Mouse (Mus musculus): Measurements from ENCODE around the gene Izumo1.

DNA sequence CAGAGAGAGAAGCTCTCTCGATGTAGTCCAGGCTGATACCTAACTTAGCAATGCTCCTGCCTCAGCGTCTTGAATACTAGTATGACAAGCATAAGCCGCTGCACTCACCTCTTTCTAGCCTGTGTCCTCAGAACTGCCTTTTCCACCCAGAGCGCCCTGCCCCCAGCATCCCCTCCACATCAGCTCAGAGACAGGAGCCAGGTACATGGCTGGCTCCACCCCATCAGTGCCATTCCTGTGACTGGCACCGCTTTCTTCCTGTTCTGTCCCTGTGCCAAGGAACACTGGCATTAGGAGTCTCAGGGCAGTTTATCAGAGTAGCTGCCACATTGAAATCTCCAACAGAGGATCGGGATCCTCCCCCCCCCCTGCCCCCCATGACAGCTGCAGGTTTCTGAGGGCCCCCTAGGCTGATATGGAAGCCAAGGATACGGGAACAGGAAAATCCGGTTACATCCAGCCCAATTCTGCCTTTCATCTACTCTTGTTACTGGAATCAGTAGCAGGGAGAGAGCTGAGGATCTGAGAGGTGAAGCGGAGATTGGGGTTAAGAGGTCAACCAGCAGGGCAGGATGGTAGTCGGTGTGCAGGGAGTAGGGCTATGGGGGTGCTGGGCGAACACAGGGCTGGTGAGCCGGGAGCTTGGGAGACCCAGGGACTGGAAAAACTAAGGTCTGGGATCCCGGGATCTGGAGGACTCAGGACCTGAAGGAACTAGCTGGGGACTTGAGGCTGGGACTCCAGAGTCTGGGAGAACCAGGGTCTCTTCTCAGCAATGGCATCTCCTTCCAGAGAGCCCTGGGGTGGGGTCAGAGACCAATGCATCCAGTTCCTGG, 43.9 kb downstream of the Izumo1 start:
- no peak for TF ChIP-seq POLR2A (IDR thresholded peaks at IDR 0.05; ENCODE audit: borderline replicate concordance, extremely low read depth, insufficient read depth, insufficient read length, poor library complexity, severe bottlenecking)
- no peak for TF ChIP-seq CTCF (IDR thresholded peaks at IDR 0.05; ENCODE audit: borderline replicate concordance, extremely low read depth, insufficient read depth, insufficient read length)
